Comparison of ENCODE assay signal across 23 mouse cellular contexts in genomic region chr11:26395561-26395960, GRCm38 (mm10).
"Had no signal": no experiment of that assay in that cellular context is flagged by ENCODE, and none has a peak within 500 bp of the region (broad histone marks: within the 10 kb centered on the region; RNA-seq: fewer than 3 reads in every experiment).

No protein-coding gene starts in this region.

- H3K27me3 ChIP-seq: intestine, embryonic 15.5 days; kidney, embryonic 15.5 days; limb, embryonic 13.5 days; liver, embryonic 12.5 days; liver, embryonic 15.5 days; lung, embryonic 15.5 days; midbrain, embryonic 12.5 days; neural tube, embryonic 13.5 days; stomach, embryonic 15.5 days had no signal

- H3K4me1 ChIP-seq: intestine, embryonic 15.5 days; kidney, embryonic 15.5 days; limb, embryonic 13.5 days; liver, embryonic 12.5 days; liver, embryonic 15.5 days; lung, embryonic 15.5 days; midbrain, embryonic 12.5 days; neural tube, embryonic 13.5 days; stomach, embryonic 15.5 days had no signal

- H3K27ac ChIP-seq: intestine, embryonic 15.5 days; kidney, embryonic 15.5 days; layer of hippocampus, adult 2 months; limb, embryonic 10.5 days; limb, embryonic 13.5 days; liver, embryonic 12.5 days; liver, embryonic 15.5 days; lung, embryonic 15.5 days; midbrain, embryonic 12.5 days; neural tube, embryonic 13.5 days; stomach, embryonic 15.5 days had no signal

- H3K4me3 ChIP-seq: intestine, embryonic 15.5 days; kidney, embryonic 15.5 days; layer of hippocampus, adult 2 months; limb, embryonic 10.5 days; limb, embryonic 13.5 days; liver, embryonic 12.5 days; liver, embryonic 15.5 days; lung, embryonic 15.5 days; midbrain, embryonic 12.5 days; myocyte; neural tube, embryonic 13.5 days; stomach, embryonic 15.5 days had no signal

- H3K4me2 ChIP-seq: intestine, embryonic 15.5 days; kidney, embryonic 15.5 days; limb, embryonic 13.5 days; liver, embryonic 12.5 days; liver, embryonic 15.5 days; lung, embryonic 15.5 days; midbrain, embryonic 12.5 days; neural tube, embryonic 13.5 days; stomach, embryonic 15.5 days had no signal

- H3K9me3 ChIP-seq: intestine, embryonic 15.5 days; kidney, embryonic 15.5 days; limb, embryonic 10.5 days; limb, embryonic 13.5 days; liver, embryonic 12.5 days; liver, embryonic 15.5 days; lung, embryonic 15.5 days; midbrain, embryonic 12.5 days; neural tube, embryonic 13.5 days; stomach, embryonic 15.5 days had no signal

- H3K36me3 ChIP-seq: intestine, embryonic 15.5 days; kidney, embryonic 15.5 days; limb, embryonic 10.5 days; liver, embryonic 15.5 days; lung, embryonic 15.5 days; midbrain, embryonic 12.5 days; neural tube, embryonic 13.5 days; stomach, embryonic 15.5 days had no signal

- H3K9ac ChIP-seq: intestine, embryonic 15.5 days; kidney, embryonic 15.5 days; limb, embryonic 13.5 days; liver, embryonic 12.5 days; liver, embryonic 15.5 days; lung, embryonic 15.5 days; midbrain, embryonic 12.5 days; neural tube, embryonic 13.5 days; stomach, embryonic 15.5 days had no signal

- ATAC-seq: intestine, embryonic 15.5 days; liver, embryonic 12.5 days; midbrain, embryonic 16.5 days had no signal

- DNase-seq: kidney, adult 11 months; layer of hippocampus, adult 9-11 months; liver; lung, adult 18-20 months; lung, postnatal 10 days; lung, postnatal 4 days; retina, postnatal 1 day; right cerebral cortex, postnatal 25 days; spleen, adult 18-20 months; thymus, postnatal 25 days had no signal
